Mouse (Mus musculus): ENCODE measurements around the gene Myh14.

DNA sequence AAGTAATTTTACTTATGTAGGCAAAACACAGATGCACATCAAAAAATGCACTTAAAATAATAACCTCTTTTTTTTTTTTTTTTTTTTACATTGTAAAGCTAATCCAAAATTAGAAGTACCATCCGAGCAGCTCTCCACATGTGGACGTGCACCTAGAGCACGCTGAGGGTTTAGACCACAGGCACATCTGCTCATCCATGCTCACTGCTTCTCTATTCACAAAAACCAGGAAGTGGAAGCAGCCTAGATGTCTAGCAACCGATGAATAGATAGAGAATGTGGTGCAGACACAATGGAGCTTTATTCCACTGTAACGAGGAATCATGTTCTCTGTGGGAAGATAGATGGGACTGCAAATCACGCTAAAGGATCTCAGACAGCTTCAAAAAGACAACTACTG is 4.5 kb upstream of the Myh14 start:
- TF ChIP-seq ETS1 (IDR thresholded peaks at IDR 0.05; ENCODE audit: low read depth, low read length) (no peak), MYC (IDR thresholded peaks at IDR 0.05; ENCODE audit: low read depth, low read length) (no peak), EP300 (IDR thresholded peaks at IDR 0.05; ENCODE audit: low read depth in 1 of 2, low read length in 2 of 2) (no peak), E2F4 (IDR thresholded peaks at IDR 0.05; ENCODE audit: borderline replicate concordance, low read depth, low read length) (no peak), POLR2AphosphoS2 (IDR thresholded peaks at IDR 0.05; ENCODE audit: low read length) (no peak), POLR2A (IDR thresholded peaks at IDR 0.05; ENCODE audit: control insufficient read depth in 1 of 2, insufficient read depth in 1 of 2, low read depth in 1 of 2, low read length in 2 of 2, poor library complexity in 1 of 2) (no peak), ZKSCAN1 (IDR thresholded peaks at IDR 0.05; ENCODE audit: low read depth, low read length) (no peak), CTCF (IDR thresholded peaks at IDR 0.05 in 2 of 3, conservative IDR thresholded peaks at IDR 0.05 in 1 of 3; ENCODE audit: control insufficient read depth in 1 of 3, insufficient read depth in 1 of 3, low read depth in 2 of 3, low read length in 3 of 3, poor library complexity in 1 of 3, severe bottlenecking in 1 of 3) (no peak), GABPA (IDR thresholded peaks at IDR 0.05; ENCODE audit: low read depth, low read length) (no peak)

All from MEL (cell line).